Mouse (Mus musculus) heart, adult 2 months (tissue): ENCODE measurements around the gene Serpinf1. TPM values are rescaled to one million over a fixed set of nuclear protein-coding genes. Genes with fewer than 3 reads are reported as not detected.
A peak's percentile ranks its signal among the peaks of the same experiment; 100 is the strongest.

Source experiments
- DNase-seq, 2 experiments: peaks; one replicate each; pipeline ENCODE4 v3.0.0; 2021
- H3K27ac ChIP-seq: fragments of 200-600 bp; 2 replicates; pipeline ENCODE4 v1.8.1; 2022
- H3K27me3 ChIP-seq: fragments of 200-500 bp; 2 replicates; pipeline ENCODE4 v1.6.1; 2012; ENCODE audit warnings: mild to moderate bottlenecking, low read length, inconsistent platforms, mixed read lengths; ENCODE audit not compliant: control insufficient read depth, insufficient read depth
- H3K36me3 ChIP-seq: fragments of 200-500 bp; 2 replicates; pipeline ENCODE4 v1.6.1; 2012; ENCODE audit warnings: low read length, inconsistent platforms; ENCODE audit not compliant: control insufficient read depth, insufficient read depth
- H3K4me1 ChIP-seq: fragments of 200-500 bp; 2 replicates; pipeline ENCODE4 v1.6.1; 2011; ENCODE audit warnings: low read length; ENCODE audit not compliant: control insufficient read depth, insufficient read depth
- H3K4me3 ChIP-seq: fragments of 200-600 bp; 2 replicates; pipeline ENCODE4 v1.8.1; 2022
- H3K79me2 ChIP-seq: fragments of 200-500 bp; replicated peaks from 2 replicates; pipeline ENCODE4 v1.6.1; 2012; ENCODE audit warnings: mild to moderate bottlenecking, inconsistent platforms, low read length, moderate library complexity, mixed read lengths; ENCODE audit not compliant: control insufficient read depth, insufficient read depth
- H3K9ac ChIP-seq: fragments of 200-500 bp; 2 replicates; pipeline ENCODE4 v1.6.1; 2012; ENCODE audit warnings: low read depth, mild to moderate bottlenecking, control low read depth, inconsistent platforms, low read length, mixed read lengths
- CTCF ChIP-seq: fragments of 200-600 bp; IDR thresholded peaks from 2 replicates; pipeline ENCODE4 v1.8.1; 2022; ENCODE audit warnings: antibody characterized with exemption, mild to moderate bottlenecking, moderate library complexity
- EP300 ChIP-seq: fragments of 200-500 bp; IDR thresholded peaks from 2 replicates; pipeline ENCODE4 v1.6.1; 2011; ENCODE audit warnings: low read depth, low read length, control low read depth; ENCODE audit not compliant: insufficient read depth
- POLR2A ChIP-seq: fragments of 200-500 bp; IDR thresholded peaks from 2 replicates; pipeline ENCODE4 v1.6.1; 2011; ENCODE audit warnings: mild to moderate bottlenecking, low read depth, low read length, control low read depth; ENCODE audit not compliant: insufficient read depth
- whole genome bisulfite sequencing: fragments of 180-500 bp; shearing (Covaris S2); methylation state at CpG from one replicate; pipeline ENCODE4 v1.1.7; 2018; 5-methylcytosine and 5-hydroxymethylcytosine counted together
- intact Hi-C: fragments of 180-260 bp; cut with DNase I; formaldehyde crosslinking; loops from one replicate; pipeline ENCODE4 v1.15.1; 2025
- polyA plus RNA-seq: library from polyadenylated mRNA; depleted of rRNA; stranded (reverse); fragments of >200 nt; gene quantifications from 2 replicates; pipeline ENCODE4 v1.2.3, GENCODE M21; 2012
- total RNA-seq, 2 experiments: library from RNA; stranded (reverse); gene quantifications; 2 replicates each; pipeline ENCODE4 v1.2.3; 2021

The Serpinf1 gene
- total and polyA plus RNA-seq, 3 experiments, result 17.4 to 84.5 (median 28.5) TPM

GRCm38 (mm10) chr11:75424459-75424858, 2.0 kb upstream of the Serpinf1 start:
- no peaks in the 10 kb centered on the region for H3K27me3 ChIP-seq
- no peak overlapping the region for H3K9ac ChIP-seq
- TF ChIP-seq CTCF (no peak), POLR2A (no peak), EP300 (no peak)
- intact Hi-C loops, result no loop called here
- no peak overlapping the region for H3K27ac ChIP-seq
- no peak for DNase-seq
- no peaks in the 10 kb centered on the region for H3K36me3 ChIP-seq
- no peak overlapping the region for H3K4me3 ChIP-seq
- no peaks in the 10 kb centered on the region for H3K4me1 ChIP-seq
- 87% methylated on average over 3 of the region's 3 CpGs for WGBS
- no peaks in the 10 kb centered on the region for H3K79me2 ChIP-seq

GRCm38 (mm10) chr11:75424033-75424432, 1.5 kb upstream of the Serpinf1 start:
- Histone ChIP-seq H3K4me3 (no peak overlapping the region), H3K4me1 (no peaks in the 10 kb centered on the region), H3K9ac (no peak overlapping the region), H3K27me3 (no peaks in the 10 kb centered on the region), H3K79me2 (no peaks in the 10 kb centered on the region), H3K36me3 (no peaks in the 10 kb centered on the region), H3K27ac (no peak overlapping the region)
- intact Hi-C loops, result no loop called here
- WGBS, result 84% methylated on average over 9 of the region's 9 CpGs
- TF ChIP-seq POLR2A (no peak), CTCF (no peak), EP300 (no peak)
- no peak for DNase-seq

DNA sequence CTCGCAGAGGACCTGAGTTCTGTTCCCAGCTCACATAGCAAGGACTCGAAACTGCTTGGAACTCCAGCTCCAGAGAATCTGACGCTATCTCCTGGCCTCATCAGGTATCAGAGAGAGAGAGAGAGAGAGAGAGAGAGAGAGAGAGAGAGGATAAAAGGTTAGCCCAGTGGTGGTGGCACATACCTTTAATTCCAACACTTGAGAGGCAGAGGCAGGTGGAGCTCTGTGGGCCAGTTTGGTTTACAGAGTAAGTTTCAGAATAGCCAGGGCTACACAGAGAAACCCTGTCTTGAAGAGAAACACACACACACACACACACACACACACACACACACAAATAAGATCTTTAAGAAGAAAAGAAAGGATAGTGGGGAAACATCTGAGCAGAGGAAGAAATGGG, 590 bp upstream of the Serpinf1 start:
- no peaks in the 10 kb centered on the region for H3K36me3 ChIP-seq
- intact Hi-C loops, result no loop called here
- H3K4me3 ChIP-seq, result no peak overlapping the region
- WGBS, result 94% methylated on average over 3 of the region's 3 CpGs
- H3K4me1 ChIP-seq, result no peaks in the 10 kb centered on the region
- no peaks in the 10 kb centered on the region for H3K79me2 ChIP-seq
- TF ChIP-seq POLR2A (no peak), CTCF (no peak), EP300 (no peak)
- no peaks in the 10 kb centered on the region for H3K27me3 ChIP-seq
- no peak overlapping the region for H3K27ac ChIP-seq
- no peak overlapping the region for H3K9ac ChIP-seq
- DNase-seq, result no peak

DNA sequence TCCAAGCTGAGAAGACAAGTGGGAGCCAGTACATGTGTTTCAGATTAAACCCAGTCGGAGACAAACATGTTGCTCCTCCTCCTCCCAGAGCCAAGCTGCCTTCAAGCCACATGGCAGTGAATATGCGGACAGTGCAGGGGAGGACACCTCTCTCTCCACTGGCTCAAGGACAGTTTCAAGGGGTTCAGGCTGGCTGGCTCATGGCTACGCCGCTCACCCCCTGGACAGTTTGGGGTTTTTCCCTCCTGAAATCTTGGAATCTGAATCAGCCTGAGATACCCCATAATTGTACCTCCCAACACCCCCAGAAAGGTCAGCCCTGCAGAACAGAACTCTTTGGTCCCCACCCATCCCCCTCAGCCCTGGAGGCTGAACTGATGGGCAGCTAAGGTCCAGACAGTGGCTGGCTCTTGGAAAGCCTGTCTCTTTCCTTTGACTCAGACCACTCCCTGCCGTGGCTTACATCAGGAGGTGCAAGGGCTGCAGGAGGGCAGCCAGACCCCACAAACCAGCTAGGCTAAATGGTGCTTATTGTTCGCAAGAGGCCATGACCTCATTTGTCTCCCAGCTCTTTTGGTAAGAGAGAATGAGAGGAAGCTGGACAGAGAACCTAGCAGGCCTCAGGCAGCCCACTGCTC, 1.0 kb downstream of the Serpinf1 start:
- Histone ChIP-seq H3K4me1 (no peaks in the 10 kb centered on the region), H3K9ac (peak overlapping the region; percentile 5; the same call in 1 of the 2 replicates), H3K27ac (peak overlapping the region; percentile 40), H3K79me2 (no peaks in the 10 kb centered on the region), H3K27me3 (no peaks in the 10 kb centered on the region), H3K4me3 (peak overlapping the region; percentile 12; the same call in 1 of the 2 replicates), H3K36me3 (no peaks in the 10 kb centered on the region)
- 66% methylated on average over 6 of the region's 6 CpGs for WGBS
- TF ChIP-seq EP300 (no peak), CTCF (no peak), POLR2A (no peak)
- intact Hi-C loops, result no loop called here
- peak; percentile 26 to 29 for DNase-seq

DNA sequence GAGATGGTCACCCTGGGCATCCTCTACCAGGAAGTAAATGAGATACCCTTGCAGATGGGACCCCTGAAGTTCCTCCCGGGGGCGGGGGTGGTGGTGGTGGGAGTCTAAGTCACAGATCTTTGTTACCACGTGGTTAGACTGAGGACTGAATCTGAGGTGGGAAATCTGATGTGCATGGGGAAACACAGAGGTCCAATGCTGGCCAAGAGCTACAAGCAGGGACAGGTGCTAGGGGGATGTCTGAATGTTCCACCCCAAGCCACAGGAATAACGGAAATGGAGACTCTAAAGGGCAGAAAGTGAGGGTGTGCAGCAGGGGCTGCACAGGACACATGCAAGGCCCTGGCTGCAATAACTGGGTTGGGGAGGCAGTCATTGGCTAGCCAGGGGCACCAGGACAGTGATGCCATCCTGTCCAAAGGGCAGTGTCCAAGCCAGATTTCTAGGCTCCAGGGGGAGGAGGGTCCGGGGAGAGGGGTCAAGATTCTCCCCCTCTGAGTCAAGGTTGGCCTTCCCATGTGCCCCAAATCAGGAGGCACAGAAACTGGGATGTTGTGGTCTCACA, 1.6 kb downstream of the Serpinf1 start:
- WGBS, result 60% methylated on average over 5 of the region's 5 CpGs
- Histone ChIP-seq H3K9ac (no peak overlapping the region), H3K4me1 (no peaks in the 10 kb centered on the region), H3K36me3 (no peaks in the 10 kb centered on the region), H3K79me2 (no peaks in the 10 kb centered on the region), H3K27me3 (no peaks in the 10 kb centered on the region), H3K27ac (no peak overlapping the region), H3K4me3 (no peak overlapping the region)
- intact Hi-C loops, result no loop called here
- no peak for TF ChIP-seq EP300
- no peak for TF ChIP-seq POLR2A
- DNase-seq, result peak in 1 of 2 experiments; percentile 18

DNA sequence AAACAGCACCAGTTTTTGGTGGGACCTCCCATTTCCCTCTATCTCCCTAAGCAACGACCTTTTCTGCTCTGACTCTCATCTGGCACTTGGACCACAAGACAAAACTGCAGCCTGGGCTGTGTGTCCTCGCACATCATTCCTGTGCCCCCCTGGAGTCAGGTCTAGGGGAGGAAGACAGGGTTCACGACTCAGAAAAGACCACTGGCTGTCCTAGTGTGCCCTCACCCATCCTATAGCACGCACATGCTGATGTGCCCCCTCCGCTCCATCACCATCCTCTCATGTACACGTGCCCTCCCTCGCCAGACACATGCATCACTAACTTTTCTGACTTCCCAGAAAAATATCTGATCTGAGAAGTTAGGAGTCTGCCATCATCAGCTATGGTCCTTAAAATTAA, 2.5 kb downstream of the Serpinf1 start:
- 78% methylated on average over 7 of the region's 7 CpGs for WGBS
- Histone ChIP-seq H3K4me3 (no peak overlapping the region), H3K27ac (no peak overlapping the region), H3K9ac (no peak overlapping the region), H3K36me3 (no peaks in the 10 kb centered on the region), H3K4me1 (no peaks in the 10 kb centered on the region), H3K27me3 (no peaks in the 10 kb centered on the region), H3K79me2 (no peaks in the 10 kb centered on the region)
- intact Hi-C loops, result no loop called here
- no peak for DNase-seq
- TF ChIP-seq EP300 (no peak), CTCF (no peak), POLR2A (no peak)
